Mouse (Mus musculus) neural tube, embryonic 13.5 days (tissue): ENCODE measurements around the gene Inhbc. TPM values are rescaled to one million over a fixed set of nuclear protein-coding genes. Genes with fewer than 3 reads are reported as not detected.
A peak's percentile ranks its signal among the peaks of the same experiment; 100 is the strongest.

ENCODE experiments used
- ATAC-seq: fragments of 200-750 bp; cut with Nextera tagmentation; 2 replicates; pipeline ENCODE4 v1.8.0; 2017; ENCODE audit warnings: low read depth, mild to moderate bottlenecking, moderate TSS enrichment, moderate library complexity
- H3K27ac ChIP-seq: fragments of 300-500 bp; sonication (generic); replicated peaks from 2 replicates; pipeline ENCODE4 v1.5.1; 2015; ENCODE audit warnings: moderate library complexity, mild to moderate bottlenecking, inconsistent platforms
- H3K27me3 ChIP-seq: fragments of 300-500 bp; sonication (generic); 2 replicates; pipeline ENCODE4 v1.6.1; 2015; ENCODE audit warnings: mild to moderate bottlenecking, inconsistent platforms
- H3K36me3 ChIP-seq: fragments of 300-500 bp; sonication (generic); 2 replicates; pipeline ENCODE4 v1.6.1; 2015; ENCODE audit warnings: mild to moderate bottlenecking, inconsistent platforms
- H3K4me1 ChIP-seq: fragments of 300-500 bp; sonication (generic); replicated peaks from 2 replicates; pipeline ENCODE4 v1.6.1; 2015; ENCODE audit warnings: inconsistent platforms
- H3K4me2 ChIP-seq: fragments of 300-500 bp; sonication (generic); 2 replicates; pipeline ENCODE4 v1.6.1; 2015; ENCODE audit warnings: inconsistent platforms, mild to moderate bottlenecking, moderate library complexity
- H3K4me3 ChIP-seq: fragments of 300-500 bp; sonication (generic); 2 replicates; pipeline ENCODE4 v1.5.1; 2015; ENCODE audit warnings: mild to moderate bottlenecking, inconsistent platforms
- H3K9ac ChIP-seq: fragments of 300-500 bp; sonication (generic); 2 replicates; pipeline ENCODE4 v1.6.1; 2015; ENCODE audit warnings: moderate library complexity, mild to moderate bottlenecking, inconsistent platforms
- H3K9me3 ChIP-seq: fragments of 300-500 bp; sonication (generic); 2 replicates; pipeline ENCODE4 v1.6.1; 2016; ENCODE audit warnings: inconsistent platforms
- WGBS: fragments of 180-500 bp; shearing (Covaris S2); methylation state at CpG from one replicate; pipeline ENCODE4 v1.1.7; 2015; 5-methylcytosine and 5-hydroxymethylcytosine counted together
- polyA plus RNA-seq: library from polyadenylated mRNA; unstranded; fragments of >200 nt; fragmentation: Nextera tagmentation; extraction: Ambion mirVana; gene quantifications from 2 replicates; pipeline ENCODE4 v1.2.1, GENCODE M21; 2015

Gene Inhbc
- polyA plus RNA-seq, 1 experiment from 2014 or later = not detected

- H3K4me3 ChIP-seq = peak overlapping the region; percentile 20; the same call in 1 of the 2 replicates
- ATAC-seq = peak; percentile 77
- H3K27ac ChIP-seq = no peak overlapping the region
- no peaks in the 10 kb centered on the region for H3K36me3 ChIP-seq
- H3K27me3 ChIP-seq = peaks cover 2% of the 10 kb centered on the region; the same call in 1 of the 2 replicates
- H3K4me1 ChIP-seq = peaks cover 9% of the 10 kb centered on the region; the same call in 1 of the 2 replicates
- H3K9ac ChIP-seq = peak overlapping the region; percentile 56; the same call in 1 of the 2 replicates
- no peaks in the 10 kb centered on the region for H3K9me3 ChIP-seq
- WGBS = 10% methylated on average over 24 of the region's 24 CpGs
- H3K4me2 ChIP-seq = peak overlapping the region; percentile 52
Observed at GRCm38 (mm10) chr10:127350594-127351284, 19.5 kb downstream of the Inhbc start.

DNA sequence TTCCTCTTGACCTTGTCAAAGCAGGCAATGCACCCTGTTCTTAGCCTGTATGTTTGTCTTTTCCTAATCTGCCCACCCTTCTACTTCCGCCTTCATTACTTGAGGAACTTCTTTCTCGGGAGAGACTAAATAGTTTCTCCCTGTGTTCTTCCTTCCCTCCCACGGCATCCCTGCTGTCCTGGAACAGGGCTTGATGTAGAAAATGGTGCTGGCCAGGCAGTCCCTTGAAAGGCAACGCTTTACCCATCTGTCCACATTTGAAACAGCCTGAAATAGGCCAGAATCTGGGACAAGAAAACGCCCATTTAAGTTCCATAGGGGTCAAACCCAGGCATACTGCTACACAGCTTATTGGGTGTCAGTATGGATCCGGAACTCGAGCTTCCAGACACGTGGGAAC, 20.4 kb downstream of the Inhbc start:
- H3K4me3 ChIP-seq = no peak overlapping the region
- no peak for ATAC-seq
- 79% methylated on average over 8 of the region's 8 CpGs for WGBS

DNA sequence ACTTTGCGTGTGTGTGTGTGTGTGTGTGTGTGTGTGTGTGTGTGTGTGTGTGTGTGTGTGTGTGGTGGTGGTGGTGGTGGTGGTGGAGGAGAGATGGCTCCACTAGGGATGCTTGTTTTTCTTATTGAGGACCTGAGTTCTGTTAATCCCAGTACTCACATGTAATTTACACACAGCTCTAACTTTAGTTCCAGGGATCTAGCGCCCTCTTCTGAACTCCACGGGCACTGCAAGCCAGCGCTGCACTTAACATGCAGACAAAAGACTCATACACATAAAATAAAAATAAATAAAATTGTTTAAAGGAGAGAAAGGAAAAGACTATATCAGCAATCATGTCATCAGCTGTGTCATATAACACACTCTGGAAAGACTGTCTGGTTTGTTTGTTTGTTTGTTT, 21.3 kb downstream of the Inhbc start:
- Histone ChIP-seq H3K9ac (no peak overlapping the region), H3K9me3 (no peaks in the 10 kb centered on the region), H3K4me1 (peaks cover 9% of the 10 kb centered on the region; the same call in 1 of the 2 replicates), H3K36me3 (no peaks in the 10 kb centered on the region), H3K4me2 (no peak overlapping the region), H3K4me3 (no peak overlapping the region), H3K27ac (no peak overlapping the region), H3K27me3 (peaks cover 2% of the 10 kb centered on the region; the same call in 1 of the 2 replicates)
- ATAC-seq = no peak
- 61% methylated on average over 4 of the region's 4 CpGs for WGBS

More for the DNA sequence above, 20.4 kb downstream of the Inhbc start:
- H3K9ac ChIP-seq = no peak overlapping the region
- peaks cover 9% of the 10 kb centered on the region; the same call in 1 of the 2 replicates for H3K4me1 ChIP-seq
- peaks cover 2% of the 10 kb centered on the region; the same call in 1 of the 2 replicates for H3K27me3 ChIP-seq
- no peaks in the 10 kb centered on the region for H3K9me3 ChIP-seq
- H3K4me2 ChIP-seq = no peak overlapping the region
- H3K36me3 ChIP-seq = no peaks in the 10 kb centered on the region
- H3K27ac ChIP-seq = no peak overlapping the region

GRCm38 (mm10) chr10:127346173-127346572, 24.1 kb downstream of the Inhbc start:
- peaks cover 20% of the 10 kb centered on the region for H3K27me3 ChIP-seq
- peaks cover 23% of the 10 kb centered on the region for H3K4me1 ChIP-seq
- WGBS = 90% methylated on average over 3 of the region's 3 CpGs
- no peak for ATAC-seq
- H3K4me2 ChIP-seq = no peak overlapping the region
- no peaks in the 10 kb centered on the region for H3K36me3 ChIP-seq
- no peaks in the 10 kb centered on the region for H3K9me3 ChIP-seq
- H3K4me3 ChIP-seq = no peak overlapping the region
- no peak overlapping the region for H3K27ac ChIP-seq
- H3K9ac ChIP-seq = no peak overlapping the region

GRCm38 (mm10) chr10:127343029-127343428, 27.2 kb downstream of the Inhbc start:
- Histone ChIP-seq H3K27ac (no peak overlapping the region), H3K27me3 (peaks cover 37% of the 10 kb centered on the region), H3K4me1 (peaks cover 37% of the 10 kb centered on the region), H3K9me3 (no peaks in the 10 kb centered on the region), H3K4me2 (no peak overlapping the region), H3K9ac (no peak overlapping the region), H3K4me3 (no peak overlapping the region), H3K36me3 (no peaks in the 10 kb centered on the region)
- 78% methylated on average over 3 of the region's 3 CpGs for WGBS
- no peak for ATAC-seq

DNA sequence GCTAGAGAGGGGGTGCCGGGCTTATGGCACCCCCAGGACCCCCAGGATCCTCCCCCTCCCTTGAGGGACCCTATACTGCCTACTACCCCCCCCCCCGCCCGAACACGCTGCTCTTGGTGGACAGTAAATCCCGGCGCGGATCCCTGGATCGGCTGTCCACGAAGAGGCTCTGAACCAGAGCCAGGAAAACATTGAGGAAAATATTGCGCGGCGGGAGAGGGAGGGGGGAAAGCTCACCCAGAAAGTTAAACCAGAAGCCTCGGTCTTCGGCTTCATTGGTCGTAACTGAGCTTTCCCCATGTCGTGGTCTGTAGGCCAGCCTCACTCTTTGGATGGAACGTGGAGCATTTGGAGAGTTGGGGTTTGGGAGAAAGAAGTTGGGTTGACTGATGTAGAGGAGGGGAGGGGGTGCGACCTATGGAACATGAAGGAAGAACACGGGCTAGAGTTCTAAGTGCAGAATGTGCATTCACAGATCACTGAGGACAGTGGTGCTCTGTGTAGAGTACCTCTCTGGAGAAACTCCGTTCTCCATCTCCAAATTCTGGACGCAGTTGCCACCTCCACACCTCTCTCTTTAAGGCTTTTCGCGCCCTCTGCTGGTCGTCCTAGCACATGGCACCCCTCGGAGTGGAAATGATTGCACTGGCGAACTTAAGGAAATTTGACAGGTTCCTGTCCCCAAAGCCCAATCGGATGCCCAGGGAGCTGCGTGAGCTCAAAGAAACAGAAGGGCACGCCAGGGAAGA, 28.2 kb downstream of the Inhbc start, which contains the start of gene Gli1:
Gene Gli1 (minus strand): TSS at position 84 of the 749 bp plus-strand sequence.
- WGBS = under 1% methylated on average over 29 of the region's 29 CpGs
- peak within 1 kb of the TSS; percentile 60 for H3K4me2 ChIP-seq
- H3K4me3 ChIP-seq = peak within 1 kb of the TSS; percentile 36
- H3K36me3 ChIP-seq = no peaks in the 10 kb centered on the region
- H3K27me3 ChIP-seq = peaks cover 37% of the 10 kb centered on the region
- peak within 1 kb of the TSS; percentile 33; the same call in 1 of the 2 replicates for H3K27ac ChIP-seq
- H3K4me1 ChIP-seq = peaks cover 37% of the 10 kb centered on the region
- H3K9ac ChIP-seq = peak within 1 kb of the TSS; percentile 59
- no peaks in the 10 kb centered on the region for H3K9me3 ChIP-seq
- peak; percentile 20; the same call in 1 of the 2 replicates for ATAC-seq

GRCm38 (mm10) chr10:127341360-127341690, 28.9 kb downstream of the Inhbc start:
- H3K4me2 ChIP-seq = peak overlapping the region; percentile 60
- peak overlapping the region; percentile 36 for H3K4me3 ChIP-seq
- ATAC-seq = no peak
- H3K9me3 ChIP-seq = no peaks in the 10 kb centered on the region
- no peaks in the 10 kb centered on the region for H3K36me3 ChIP-seq
- H3K27me3 ChIP-seq = peaks cover 37% of the 10 kb centered on the region
- H3K9ac ChIP-seq = peak overlapping the region; percentile 59
- 0% methylated on average over 11 of the region's 11 CpGs for WGBS
- peaks cover 37% of the 10 kb centered on the region for H3K4me1 ChIP-seq
- H3K27ac ChIP-seq = no peak overlapping the region

- no peaks in the 10 kb centered on the region for H3K36me3 ChIP-seq
- peak overlapping the region; percentile 36 for H3K4me3 ChIP-seq
- peaks cover 37% of the 10 kb centered on the region for H3K27me3 ChIP-seq
- H3K9me3 ChIP-seq = no peaks in the 10 kb centered on the region
- peak overlapping the region; percentile 59 for H3K9ac ChIP-seq
- peak overlapping the region; percentile 60 for H3K4me2 ChIP-seq
- no peak for ATAC-seq
- H3K27ac ChIP-seq = peak overlapping the region; percentile 33
- peaks cover 37% of the 10 kb centered on the region for H3K4me1 ChIP-seq
- under 1% methylated on average over 27 of the region's 27 CpGs for WGBS
Observed at GRCm38 (mm10) chr10:127340577-127341359, 29.5 kb downstream of the Inhbc start.

DNA sequence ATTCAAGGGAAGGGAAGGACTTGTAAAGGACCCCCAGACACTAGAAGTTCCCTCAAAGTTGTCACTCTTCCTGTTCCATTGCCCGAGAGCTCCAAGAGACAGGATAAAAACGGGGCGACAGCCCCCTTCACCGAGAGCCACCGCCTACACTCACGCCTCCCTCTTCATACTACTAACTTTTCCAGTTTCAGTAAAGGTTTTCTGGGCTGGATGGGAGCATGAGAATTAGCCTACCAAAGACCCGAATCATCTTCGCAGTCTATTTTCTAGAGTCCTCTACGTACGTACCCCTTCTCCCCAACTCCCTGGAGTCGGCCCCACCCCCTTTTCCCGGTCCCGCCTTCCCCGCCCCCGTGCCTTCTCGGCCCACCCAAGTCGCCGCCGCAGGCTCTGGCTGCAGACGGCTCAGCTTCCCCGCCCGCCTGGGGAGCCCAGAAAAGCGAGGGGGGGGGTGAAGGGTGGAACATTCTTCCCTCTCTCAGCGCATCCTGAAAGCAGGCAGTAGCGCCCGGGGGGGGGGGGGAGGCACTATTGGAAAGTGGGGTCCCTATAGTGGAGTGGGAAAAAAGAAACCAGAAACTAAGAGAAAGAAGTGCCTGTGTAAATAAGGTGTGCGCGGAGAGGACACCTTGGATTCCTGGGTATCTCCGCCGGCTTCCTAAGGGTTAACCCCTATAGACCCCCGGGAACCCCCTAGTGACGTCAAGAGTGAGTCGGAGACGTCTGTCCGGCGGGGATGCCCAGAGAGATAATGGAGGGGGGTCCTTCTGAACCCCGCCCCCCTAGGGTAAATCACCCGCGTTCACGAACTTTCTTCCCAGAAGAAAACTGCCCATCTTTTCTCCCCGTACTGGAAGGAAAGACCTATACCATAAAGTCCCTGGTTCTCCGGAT, 30.3 kb downstream of the Inhbc start:
- under 1% methylated on average over 42 of the region's 42 CpGs for WGBS
- Histone ChIP-seq H3K9ac (peak overlapping the region; percentile 59), H3K36me3 (no peaks in the 10 kb centered on the region), H3K4me3 (peak overlapping the region; percentile 36), H3K27me3 (peaks cover 37% of the 10 kb centered on the region), H3K4me1 (peaks cover 37% of the 10 kb centered on the region), H3K4me2 (peak overlapping the region; percentile 60), H3K9me3 (no peaks in the 10 kb centered on the region), H3K27ac (peak overlapping the region; percentile 59)
- peak; percentile 40 for ATAC-seq

DNA sequence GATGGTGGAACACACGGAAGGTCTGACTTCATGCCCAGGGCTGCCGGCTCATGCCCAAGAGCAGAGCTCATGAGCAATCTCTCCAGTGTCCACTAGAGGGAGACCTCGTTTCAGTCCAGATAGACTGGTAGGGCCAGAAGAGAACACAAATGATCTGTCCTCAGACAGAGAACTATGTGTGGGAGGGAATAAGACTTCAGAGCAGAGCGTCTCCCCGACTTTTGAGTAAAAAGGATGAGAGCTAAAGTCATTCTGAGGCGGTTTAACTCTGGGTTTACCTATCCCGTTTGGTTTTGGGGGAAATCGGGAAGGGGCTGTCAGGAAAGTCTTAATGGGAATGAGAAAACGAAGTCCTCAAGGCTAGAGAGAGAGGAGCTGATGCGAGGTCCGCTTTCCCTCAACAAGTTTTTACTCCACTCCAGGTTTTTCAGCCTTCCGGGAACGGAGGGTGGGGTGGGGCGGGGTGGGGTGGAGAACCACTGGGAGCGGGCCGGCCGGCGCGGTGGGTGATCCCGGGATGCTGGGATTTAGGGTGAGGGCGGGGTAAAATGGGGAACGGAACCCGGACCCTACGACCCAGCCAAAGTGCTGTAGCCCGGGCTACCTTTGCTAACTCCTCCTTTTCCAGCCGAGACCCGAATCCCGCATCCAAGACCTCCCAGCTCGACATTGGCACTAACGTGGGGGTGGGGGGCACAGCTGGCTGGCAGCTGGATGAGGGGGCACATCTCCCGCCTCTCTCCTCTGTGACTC, 31.1 kb downstream of the Inhbc start:
- peaks cover 37% of the 10 kb centered on the region for H3K27me3 ChIP-seq
- peak overlapping the region; percentile 59 for H3K27ac ChIP-seq
- peak overlapping the region; percentile 36 for H3K4me3 ChIP-seq
- peaks cover 37% of the 10 kb centered on the region for H3K4me1 ChIP-seq
- peak; percentile 73 for ATAC-seq
- peak overlapping the region; percentile 59 for H3K9ac ChIP-seq
- H3K4me2 ChIP-seq = peak overlapping the region; percentile 60
- no peaks in the 10 kb centered on the region for H3K36me3 ChIP-seq
- WGBS = under 1% methylated on average over 31 of the region's 31 CpGs
- no peaks in the 10 kb centered on the region for H3K9me3 ChIP-seq
